Mouse (Mus musculus) cerebellum, adult 2 months (tissue): ENCODE results near the gene Cox7a2.

Experiments used
- CTCF ChIP-seq: fragments of 200-500 bp; IDR thresholded peaks from 2 replicates; pipeline ENCODE4 v1.5.1; 2011; ENCODE audit warnings: low read depth, mild to moderate bottlenecking, control low read depth, low read length, moderate library complexity, borderline replicate concordance; ENCODE audit not compliant: insufficient read depth
- POLR2A ChIP-seq: fragments of 200-500 bp; IDR thresholded peaks from 2 replicates; pipeline ENCODE4 v1.6.1; 2011; ENCODE audit warnings: low read length, control low read depth, borderline replicate concordance; ENCODE audit not compliant: insufficient read depth

DNA sequence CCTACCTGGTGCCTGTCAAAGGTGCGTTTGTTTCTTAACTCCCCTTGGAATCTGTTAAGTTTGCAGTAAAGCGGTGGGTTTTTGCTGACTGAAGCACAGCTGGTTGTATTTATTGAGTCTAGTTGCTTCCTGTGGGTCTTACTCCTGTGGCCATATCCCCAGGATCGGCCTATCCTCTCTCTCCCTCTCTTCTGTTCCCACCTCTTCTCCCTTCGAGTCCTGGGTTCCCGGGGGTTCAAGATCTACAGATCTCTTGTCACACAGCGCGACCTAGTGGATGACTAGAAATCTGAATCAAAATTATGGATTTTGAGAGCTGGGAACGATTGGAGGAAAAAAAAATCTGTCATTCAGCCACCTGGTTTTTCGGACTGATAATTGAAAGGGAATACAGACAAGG lies 38.6 kb downstream of the Cox7a2 start:
- no peak for TF ChIP-seq POLR2A
- TF ChIP-seq CTCF: peak; percentile 81
